Mouse (Mus musculus): ENCODE data around the gene Dctn3.

DNA sequence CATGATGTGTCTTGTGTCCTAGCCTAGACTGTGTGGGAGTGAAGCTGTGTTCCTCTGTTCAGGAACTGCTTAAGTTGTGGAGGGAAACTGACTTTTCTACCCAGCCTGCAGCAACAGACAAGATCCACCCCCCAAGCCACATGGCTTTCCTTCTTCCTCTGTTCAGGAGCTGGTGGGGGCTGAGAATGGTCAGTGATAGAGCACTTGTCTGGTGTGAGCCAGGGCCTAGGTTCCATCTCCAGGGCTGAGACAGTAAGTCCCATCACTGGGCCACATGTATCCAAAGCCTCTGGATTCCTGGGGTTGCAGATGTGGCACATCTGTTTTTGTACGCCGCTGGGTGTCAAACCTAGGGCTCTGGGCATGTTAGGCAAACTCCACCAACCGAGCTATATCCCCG, 37.9 kb upstream of the Dctn3 start:
- no peak for TF ChIP-seq GATA1 (IDR thresholded peaks at IDR 0.05; ENCODE audit: low read length)
- TF ChIP-seq TAL1 (IDR thresholded peaks at IDR 0.05; ENCODE audit: low read length), result no peak
